Mouse (Mus musculus) midbrain, embryonic 10.5 days (tissue): Measurements from ENCODE around the gene Gm47955. TPM values are rescaled to one million over a fixed set of nuclear protein-coding genes. Genes with fewer than 3 reads are reported as not detected.
"Not testable (repeated sequence)": the region's sequence is repeated elsewhere in the genome, so short reads cannot be mapped to it uniquely, and the experiment has no call there.

Experiments used
- DNase-seq: peaks from one replicate; pipeline ENCODE4 v3.0.0-alpha.2; 2017; ENCODE audit warnings: low spot score
- H3K27ac ChIP-seq: fragments of 300-500 bp; sonication (generic); replicated peaks from 2 replicates; pipeline ENCODE4 v1.5.1; 2016; ENCODE audit warnings: mild to moderate bottlenecking
- H3K27me3 ChIP-seq: fragments of 300-500 bp; sonication (generic); 2 replicates; pipeline ENCODE4 v1.6.1; 2016; ENCODE audit warnings: low read depth, mild to moderate bottlenecking; ENCODE audit not compliant: poor library complexity, severe bottlenecking
- H3K36me3 ChIP-seq: fragments of 300-500 bp; sonication (generic); 2 replicates; pipeline ENCODE4 v1.6.1; 2016; ENCODE audit warnings: mild to moderate bottlenecking, moderate library complexity
- H3K4me1 ChIP-seq: fragments of 300-500 bp; sonication (generic); 2 replicates; pipeline ENCODE4 v1.6.1; 2016
- H3K4me3 ChIP-seq: fragments of 300-500 bp; sonication (generic); 2 replicates; pipeline ENCODE4 v1.5.1; 2016; ENCODE audit warnings: mild to moderate bottlenecking, moderate library complexity
- H3K9me3 ChIP-seq: fragments of 300-500 bp; sonication (generic); replicated peaks from 2 replicates; pipeline ENCODE4 v1.6.1; 2016; ENCODE audit warnings: mild to moderate bottlenecking
- WGBS: fragments of 180-500 bp; shearing (Covaris S2); methylation state at CpG from one replicate; pipeline ENCODE4 v1.1.7; 2016; 5-methylcytosine and 5-hydroxymethylcytosine counted together
- polyA plus RNA-seq: library from polyadenylated mRNA; unstranded; fragments of >200 nt; fragmentation: Nextera tagmentation; extraction: Ambion mirVana; gene quantifications from 2 replicates; pipeline ENCODE4 v1.2.1, GENCODE M21; 2016

The Gm47955 gene
- polyA plus RNA-seq, 1 experiment from 2014 or later, result not detected

- no peaks in the 10 kb centered on the region for H3K27me3 ChIP-seq
- no peak overlapping the region for H3K27ac ChIP-seq
- peaks cover 9% of the 10 kb centered on the region for H3K4me1 ChIP-seq
- H3K9me3 ChIP-seq, result no peaks in the 10 kb centered on the region
- 66% methylated on average over 4 of the region's 4 CpGs for WGBS
- DNase-seq, result no peak
- H3K36me3 ChIP-seq, result no peaks in the 10 kb centered on the region
- H3K4me3 ChIP-seq, result no peak overlapping the region
Measured at GRCm38 (mm10) chr1:82972046-82972445, 12.0 kb downstream of the Gm47955 start.

DNA sequence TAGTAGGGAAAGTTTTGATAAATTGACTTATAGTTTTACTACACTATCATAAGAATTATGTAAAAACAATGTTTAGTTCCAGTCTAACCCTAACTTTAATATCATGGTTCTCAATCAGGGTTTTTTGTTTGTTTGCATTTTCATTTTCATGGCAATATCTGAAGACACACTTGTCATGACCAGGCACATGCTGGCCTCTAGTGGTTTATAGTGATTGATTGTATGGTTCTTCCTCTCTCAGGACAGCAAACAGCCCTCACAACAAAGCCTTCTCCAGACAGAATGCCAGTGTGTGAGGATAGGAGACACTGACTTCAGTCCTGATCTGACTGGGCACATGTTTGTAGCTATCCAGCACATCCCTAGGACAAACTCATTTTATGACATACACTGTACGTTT is 13.2 kb downstream of the Gm47955 start:
- Histone ChIP-seq H3K4me1 (peaks cover 9% of the 10 kb centered on the region), H3K36me3 (no peaks in the 10 kb centered on the region), H3K27ac (no peak overlapping the region), H3K9me3 (no peaks in the 10 kb centered on the region), H3K4me3 (no peak overlapping the region), H3K27me3 (no peaks in the 10 kb centered on the region)
- DNase-seq, result no peak
- WGBS, result 87% methylated on average over 1 of the region's 1 CpGs

DNA sequence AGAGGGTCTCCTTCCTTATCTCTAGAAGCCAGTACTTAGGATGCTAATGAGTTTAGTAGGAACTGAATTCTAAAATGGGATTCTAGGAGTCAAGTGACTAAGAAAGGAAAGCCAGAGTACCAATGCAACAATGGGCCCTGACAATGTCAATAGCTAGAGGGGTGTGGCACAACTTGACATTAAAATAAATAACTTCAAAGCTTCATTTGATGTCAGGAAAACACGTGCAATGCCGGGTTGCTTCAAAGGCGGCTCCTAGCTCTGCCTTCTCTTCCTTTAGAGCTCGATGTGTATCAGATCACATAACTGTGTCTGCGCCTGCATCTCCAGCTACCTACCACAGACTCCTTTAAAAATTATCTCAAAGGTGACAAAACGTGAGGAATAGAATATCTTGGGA is 13.8 kb downstream of the Gm47955 start:
- H3K9me3 ChIP-seq, result no peaks in the 10 kb centered on the region
- WGBS, result 81% methylated on average over 6 of the region's 6 CpGs
- no peaks in the 10 kb centered on the region for H3K27me3 ChIP-seq
- peaks cover 9% of the 10 kb centered on the region for H3K4me1 ChIP-seq
- no peak overlapping the region for H3K4me3 ChIP-seq
- no peak for DNase-seq
- H3K36me3 ChIP-seq, result no peaks in the 10 kb centered on the region
- H3K27ac ChIP-seq, result no peak overlapping the region

DNA sequence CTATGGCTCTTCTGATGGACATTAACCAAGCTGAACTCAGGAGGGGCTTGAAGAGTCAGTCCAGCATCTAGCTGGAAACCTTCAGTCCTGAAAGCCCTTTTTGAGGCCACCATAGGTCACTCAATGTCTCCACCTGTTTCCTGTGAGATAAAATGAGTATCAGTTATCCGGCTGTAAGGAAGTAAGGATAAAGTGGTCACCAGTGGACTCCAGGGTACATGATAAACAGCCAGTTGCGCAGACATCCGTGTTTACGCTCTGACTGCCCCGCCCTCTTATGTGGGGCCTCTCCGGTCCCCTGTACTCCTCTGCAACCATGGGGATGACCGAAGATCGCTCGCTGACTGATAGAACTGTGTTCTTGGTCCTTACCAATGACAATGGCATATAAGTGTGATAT is 14.3 kb downstream of the Gm47955 start:
- Histone ChIP-seq H3K4me3 (no peak overlapping the region), H3K4me1 (peaks cover 9% of the 10 kb centered on the region), H3K27me3 (no peaks in the 10 kb centered on the region), H3K36me3 (no peaks in the 10 kb centered on the region), H3K27ac (no peak overlapping the region), H3K9me3 (no peaks in the 10 kb centered on the region)
- DNase-seq, result no peak
- WGBS, result 93% methylated on average over 9 of the region's 9 CpGs

DNA sequence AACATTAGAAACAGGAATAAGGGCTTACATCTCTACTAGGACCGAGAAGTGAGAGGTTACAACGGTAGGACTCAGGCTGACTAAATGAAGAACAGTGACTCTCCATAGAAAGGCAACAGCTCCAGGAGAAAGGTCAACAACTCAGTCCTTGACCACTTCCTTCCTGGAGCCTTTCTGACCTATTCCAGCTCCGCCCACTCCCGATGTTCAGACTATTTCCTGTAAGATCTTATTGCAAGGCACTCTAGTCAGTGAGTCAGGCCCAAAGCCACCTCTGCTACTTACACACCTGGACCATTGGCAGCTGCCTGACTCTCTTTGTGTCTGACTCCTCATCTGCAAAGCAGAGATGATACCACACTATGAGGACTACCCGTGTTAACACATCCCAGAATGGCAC is 15.7 kb downstream of the Gm47955 start:
- Histone ChIP-seq H3K27ac (no peak overlapping the region), H3K36me3 (no peaks in the 10 kb centered on the region), H3K27me3 (no peaks in the 10 kb centered on the region), H3K4me1 (peaks cover 9% of the 10 kb centered on the region), H3K9me3 (no peaks in the 10 kb centered on the region), H3K4me3 (no peak overlapping the region)
- DNase-seq, result no peak
- WGBS, result 88% methylated on average over 5 of the region's 5 CpGs

GRCm38 (mm10) chr1:82977840-82978239 is 17.8 kb downstream of the Gm47955 start:
- Histone ChIP-seq H3K4me3 (no peak overlapping the region), H3K36me3 (no peaks in the 10 kb centered on the region), H3K9me3 (no peaks in the 10 kb centered on the region), H3K27ac (no peak overlapping the region), H3K4me1 (no peaks in the 10 kb centered on the region), H3K27me3 (no peaks in the 10 kb centered on the region)
- DNase-seq, result no peak

GRCm38 (mm10) chr1:82986738-82987137 is 26.7 kb downstream of the Gm47955 start:
- 96% methylated on average over 6 of the region's 6 CpGs for WGBS
- H3K27ac ChIP-seq, result no peak overlapping the region
- H3K27me3 ChIP-seq, result no peaks in the 10 kb centered on the region
- DNase-seq, result no peak
- H3K36me3 ChIP-seq, result no peaks in the 10 kb centered on the region
- H3K9me3 ChIP-seq, result peaks cover 11% of the 10 kb centered on the region
- no peaks in the 10 kb centered on the region for H3K4me1 ChIP-seq
- no peak overlapping the region for H3K4me3 ChIP-seq

DNA sequence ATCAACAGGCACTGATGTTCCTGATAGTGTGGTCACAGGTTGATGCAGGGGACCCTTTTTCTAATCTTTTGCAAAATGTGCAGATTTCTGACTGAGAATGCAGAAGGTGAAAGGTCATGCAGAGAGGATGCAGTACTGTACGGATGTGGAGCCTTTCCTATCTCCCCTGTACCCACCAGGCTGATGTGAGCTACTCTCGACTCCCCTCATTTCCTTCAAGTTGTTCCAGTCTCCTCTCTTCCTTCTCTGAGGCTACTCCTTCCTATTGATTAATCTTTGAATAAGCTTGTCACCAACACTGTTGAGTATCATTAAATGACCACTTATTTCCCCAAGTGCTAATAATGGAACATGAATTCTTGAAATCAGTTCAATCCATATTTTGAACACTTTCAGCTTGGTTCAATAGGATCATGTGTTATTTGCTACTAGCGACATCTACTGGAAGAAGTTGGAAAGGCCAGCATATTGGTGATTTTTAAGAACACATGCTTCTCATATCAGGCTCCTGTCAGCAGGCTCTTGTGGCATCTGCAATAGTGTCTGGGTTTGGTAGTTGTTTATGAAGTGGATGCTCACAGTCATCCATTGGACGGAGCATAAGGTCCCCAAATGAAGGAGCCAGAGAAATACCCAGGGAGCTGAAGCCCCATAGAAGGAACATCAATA is 27.6 kb downstream of the Gm47955 start:
- Histone ChIP-seq H3K4me1 (no peaks in the 10 kb centered on the region), H3K27ac (no peak overlapping the region), H3K36me3 (no peaks in the 10 kb centered on the region), H3K27me3 (no peaks in the 10 kb centered on the region), H3K4me3 (no peak overlapping the region), H3K9me3 (peaks cover 11% of the 10 kb centered on the region)
- WGBS, result 37% methylated on average over 4 of the region's 4 CpGs
- DNase-seq, result no peak

DNA sequence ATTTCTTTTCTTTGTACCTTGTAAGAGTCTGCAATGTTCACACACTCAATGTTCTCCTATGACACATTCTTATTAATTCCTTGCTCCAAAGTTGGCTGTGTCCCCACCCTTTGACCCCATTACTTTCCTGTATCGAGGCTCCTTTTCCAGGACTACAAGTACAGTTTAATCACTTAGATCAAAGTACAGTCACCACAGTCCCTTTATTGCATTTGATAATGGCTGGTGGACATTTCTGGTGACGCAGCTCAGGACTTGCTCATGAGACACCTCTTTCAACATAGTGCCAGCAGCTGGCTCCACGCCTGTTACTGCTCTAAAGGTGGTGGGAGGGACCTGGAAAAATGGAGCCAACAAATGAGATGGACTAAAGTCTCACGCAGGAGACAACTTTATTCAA is 31.0 kb downstream of the Gm47955 start:
- WGBS, result 84% methylated on average over 4 of the region's 4 CpGs
- no peak for DNase-seq
- no peaks in the 10 kb centered on the region for H3K4me1 ChIP-seq
- H3K4me3 ChIP-seq, result no peak overlapping the region
- no peaks in the 10 kb centered on the region for H3K9me3 ChIP-seq
- no peaks in the 10 kb centered on the region for H3K27me3 ChIP-seq
- H3K36me3 ChIP-seq, result no peaks in the 10 kb centered on the region
- H3K27ac ChIP-seq, result no peak overlapping the region

DNA sequence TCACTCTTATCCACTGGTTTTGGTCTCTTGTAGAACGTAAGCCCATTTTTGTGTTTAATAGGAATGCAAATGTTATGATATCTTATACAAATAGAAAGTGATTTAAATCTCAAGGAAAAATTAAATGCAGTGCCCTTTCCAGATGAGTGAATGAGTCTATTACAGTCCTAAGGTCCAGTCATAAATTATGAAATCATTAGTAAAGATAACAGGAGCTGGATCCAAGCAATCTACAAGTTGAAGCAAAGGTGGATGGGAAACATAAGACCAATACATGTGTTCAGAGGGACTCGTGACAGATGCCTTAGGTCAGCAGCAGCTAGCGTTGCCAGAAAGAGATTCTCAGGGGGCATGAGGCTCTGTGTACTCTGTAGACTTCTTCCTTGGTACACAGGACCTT is 31.5 kb downstream of the Gm47955 start:
- no peak for DNase-seq
- Histone ChIP-seq H3K27me3 (no peaks in the 10 kb centered on the region), H3K9me3 (no peaks in the 10 kb centered on the region), H3K27ac (no peak overlapping the region), H3K4me1 (no peaks in the 10 kb centered on the region), H3K36me3 (no peaks in the 10 kb centered on the region), H3K4me3 (no peak overlapping the region)
- WGBS, result 90% methylated on average over 3 of the region's 3 CpGs

GRCm38 (mm10) chr1:82992093-82992492 is 32.0 kb downstream of the Gm47955 start:
- WGBS, result 90% methylated on average over 6 of the region's 6 CpGs

DNA sequence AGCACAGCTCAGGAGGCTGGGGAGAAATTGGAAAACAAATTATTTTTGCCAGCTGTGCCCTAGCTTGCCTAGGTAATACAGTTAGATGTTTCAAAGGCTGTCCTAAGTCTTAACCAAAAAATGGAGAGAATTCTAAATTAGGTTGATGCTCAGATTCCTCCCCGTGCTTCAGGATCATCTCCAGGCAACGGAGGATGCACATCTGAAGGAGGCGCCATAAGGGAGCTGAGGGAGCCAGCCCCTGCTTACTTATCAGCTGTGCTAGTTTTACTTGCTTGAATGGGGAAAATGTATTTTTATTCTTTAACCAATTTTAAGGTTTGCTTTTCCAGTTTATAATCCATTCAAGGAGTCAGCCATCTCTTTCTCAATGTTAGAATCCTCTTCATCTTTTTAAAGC is 33.9 kb downstream of the Gm47955 start:
- no peak for DNase-seq
- H3K4me3 ChIP-seq, result no peak overlapping the region
- no peaks in the 10 kb centered on the region for H3K9me3 ChIP-seq
- no peaks in the 10 kb centered on the region for H3K27me3 ChIP-seq
- WGBS, result 85% methylated on average over 3 of the region's 3 CpGs
- H3K36me3 ChIP-seq, result no peaks in the 10 kb centered on the region
- H3K4me1 ChIP-seq, result no peaks in the 10 kb centered on the region
- no peak overlapping the region for H3K27ac ChIP-seq

More at GRCm38 (mm10) chr1:82992093-82992492, 32.0 kb downstream of the Gm47955 start:
- DNase-seq, result no peak
- H3K27me3 ChIP-seq, result no peaks in the 10 kb centered on the region
- H3K27ac ChIP-seq, result no peak overlapping the region
- no peaks in the 10 kb centered on the region for H3K36me3 ChIP-seq
- H3K9me3 ChIP-seq, result no peaks in the 10 kb centered on the region
- H3K4me3 ChIP-seq, result no peak overlapping the region
- H3K4me1 ChIP-seq, result no peaks in the 10 kb centered on the region

- not testable (repeated sequence) for H3K4me1 ChIP-seq, DNase-seq, H3K27ac ChIP-seq, H3K27me3 ChIP-seq, H3K9me3 ChIP-seq, H3K4me3 ChIP-seq, H3K36me3 ChIP-seq
- WGBS, result 90% methylated on average over 9 of the region's 9 CpGs
Measured at GRCm38 (mm10) chr1:83000306-83000705, 40.2 kb downstream of the Gm47955 start, which contains the start of gene Gm47959. Gene Gm47959 (plus strand): TSS chr1:83000548.
